Mouse (Mus musculus): ENCODE data around the gene Gpd1.

DNA sequence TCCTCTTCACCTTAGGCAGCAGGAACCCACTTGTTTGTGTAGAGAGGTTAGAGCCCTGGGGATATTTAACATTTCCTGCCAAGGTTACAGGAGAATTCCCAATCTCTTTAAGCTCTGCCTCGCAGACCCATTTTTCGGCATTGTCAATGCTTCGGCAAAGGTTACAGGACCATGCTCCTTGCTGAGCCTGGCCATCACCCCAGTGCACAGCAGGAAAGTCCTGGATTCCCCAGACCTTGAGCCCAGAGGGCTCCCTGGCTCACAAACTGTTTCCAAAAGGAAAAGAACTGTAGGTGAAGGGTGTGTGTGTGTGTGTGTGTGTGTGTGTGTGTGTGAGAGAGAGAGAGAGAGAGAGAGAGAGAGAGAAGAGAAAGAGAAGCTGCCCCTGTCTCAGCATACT is 42.4 kb upstream of the Gpd1 start:
- TF ChIP-seq CTCF (IDR thresholded peaks at IDR 0.05; ENCODE audit: low read depth) (no peak), EP300 (IDR thresholded peaks at IDR 0.05; ENCODE audit: low read depth) (no peak)
